Mouse (Mus musculus): Measurements from ENCODE around the gene Tspan18. TPM values are rescaled to one million over a fixed set of nuclear protein-coding genes. Genes with fewer than 3 reads are reported as not detected.

The Tspan18 gene
- polyA plus RNA-seq, 1 experiment from 2014 or later = 17.0 TPM

DNA sequence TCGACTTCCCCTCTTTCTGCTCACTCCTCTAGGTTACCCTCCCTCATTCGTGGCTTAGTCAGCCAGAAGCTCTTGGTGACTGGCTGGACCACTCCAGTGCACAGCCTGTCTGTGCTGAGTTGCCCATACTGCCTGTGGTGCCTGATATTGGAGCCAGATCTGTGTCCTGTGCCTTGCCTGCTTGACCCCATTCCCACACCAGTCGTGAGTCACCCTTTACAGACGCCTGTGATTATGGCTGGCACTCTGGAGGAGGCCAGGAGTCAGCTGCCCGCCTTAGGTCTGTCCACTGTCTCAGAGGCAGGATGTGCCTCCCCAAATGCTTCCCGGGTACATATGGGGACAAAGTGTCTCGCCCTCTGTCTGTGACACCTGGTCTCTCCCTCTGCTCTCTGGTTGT, 17.0 kb upstream of the Tspan18 start:
- Histone ChIP-seq H3K9me3 (ENCODE audit: control insufficient read depth, low read length) (no peaks in the 10 kb centered on the region), H3K4me3 (replicated peaks; ENCODE audit: low read length) (no peak overlapping the region), H3K27me3 (replicated peaks; ENCODE audit: control insufficient read depth, insufficient read depth, low read length) (no peaks in the 10 kb centered on the region), H3K27ac (ENCODE audit: low read length) (no peak overlapping the region), H3K4me1 (replicated peaks; ENCODE audit: control insufficient read depth, insufficient read depth, low read length) (peaks cover 9% of the 10 kb centered on the region), H3K36me3 (ENCODE audit: control insufficient read depth, insufficient read depth) (no peaks in the 10 kb centered on the region), H3K4me2 (ENCODE audit: low read length) (no peak overlapping the region), H3K9ac (replicated peaks; ENCODE audit: low read depth, low read length) (no peak overlapping the region)
- WGBS = 66% methylated on average over 7 of the region's 7 CpGs
- ATAC-seq = no peak

DNA sequence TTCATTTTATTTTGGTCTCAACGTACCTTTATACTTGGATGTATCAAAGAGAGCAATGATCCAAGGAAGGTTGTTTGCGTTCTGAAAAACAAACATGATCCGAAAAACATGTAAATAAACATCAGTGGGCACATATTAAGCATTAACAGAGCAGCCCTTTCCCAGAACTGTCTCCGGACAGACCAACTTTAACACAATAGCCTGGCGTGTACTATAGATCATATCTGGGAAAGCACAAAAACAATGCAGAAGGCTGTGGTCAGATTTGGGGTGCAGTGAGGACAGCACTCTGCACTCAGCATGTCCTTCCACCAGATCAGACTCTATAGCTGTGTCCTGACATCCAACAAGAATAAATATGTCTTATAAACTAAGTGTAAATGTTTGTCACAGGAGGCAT, 12.7 kb upstream of the Tspan18 start:
- H3K4me1 ChIP-seq (replicated peaks; ENCODE audit: control insufficient read depth, insufficient read depth, low read length) = no peaks in the 10 kb centered on the region
- H3K9me3 ChIP-seq (ENCODE audit: control insufficient read depth, low read length) = no peaks in the 10 kb centered on the region
- H3K4me3 ChIP-seq (replicated peaks; ENCODE audit: low read length) = no peak overlapping the region
- no peak overlapping the region for H3K27ac ChIP-seq (ENCODE audit: low read length)
- no peak overlapping the region for H3K4me2 ChIP-seq (ENCODE audit: low read length)
- ATAC-seq = no peak
- no peaks in the 10 kb centered on the region for H3K27me3 ChIP-seq (replicated peaks; ENCODE audit: control insufficient read depth, insufficient read depth, low read length)
- H3K36me3 ChIP-seq (ENCODE audit: control insufficient read depth, insufficient read depth) = no peaks in the 10 kb centered on the region
- 88% methylated on average over 5 of the region's 5 CpGs for WGBS
- no peak overlapping the region for H3K9ac ChIP-seq (replicated peaks; ENCODE audit: low read depth, low read length)

DNA sequence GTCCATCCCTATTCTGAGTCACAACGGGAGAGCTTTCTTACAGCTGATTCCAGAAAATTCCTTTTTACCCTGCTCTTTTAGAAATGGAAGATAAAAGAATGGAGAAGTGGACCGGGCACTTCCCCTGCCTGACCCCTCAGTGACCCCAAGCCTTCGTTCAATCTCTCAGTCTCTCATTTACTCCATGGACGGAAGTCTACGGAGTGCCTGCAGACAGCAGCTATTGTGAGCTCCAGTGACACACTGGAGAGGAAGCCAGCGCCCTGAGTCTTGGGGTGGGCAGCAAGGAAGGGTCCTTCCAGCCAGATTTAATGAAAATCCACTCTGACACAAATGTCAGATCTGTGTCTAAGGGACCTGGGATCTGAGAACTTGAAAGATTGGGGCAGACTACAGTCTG, 12.3 kb upstream of the Tspan18 start:
- no peak overlapping the region for H3K4me2 ChIP-seq (ENCODE audit: low read length)
- H3K27ac ChIP-seq (ENCODE audit: low read length) = no peak overlapping the region
- no peaks in the 10 kb centered on the region for H3K36me3 ChIP-seq (ENCODE audit: control insufficient read depth, insufficient read depth)
- 21% methylated on average over 6 of the region's 6 CpGs for WGBS
- no peaks in the 10 kb centered on the region for H3K4me1 ChIP-seq (replicated peaks; ENCODE audit: control insufficient read depth, insufficient read depth, low read length)
- H3K4me3 ChIP-seq (replicated peaks; ENCODE audit: low read length) = no peak overlapping the region
- ATAC-seq = no peak
- H3K27me3 ChIP-seq (replicated peaks; ENCODE audit: control insufficient read depth, insufficient read depth, low read length) = no peaks in the 10 kb centered on the region
- H3K9me3 ChIP-seq (ENCODE audit: control insufficient read depth, low read length) = no peaks in the 10 kb centered on the region
- no peak overlapping the region for H3K9ac ChIP-seq (replicated peaks; ENCODE audit: low read depth, low read length)

DNA sequence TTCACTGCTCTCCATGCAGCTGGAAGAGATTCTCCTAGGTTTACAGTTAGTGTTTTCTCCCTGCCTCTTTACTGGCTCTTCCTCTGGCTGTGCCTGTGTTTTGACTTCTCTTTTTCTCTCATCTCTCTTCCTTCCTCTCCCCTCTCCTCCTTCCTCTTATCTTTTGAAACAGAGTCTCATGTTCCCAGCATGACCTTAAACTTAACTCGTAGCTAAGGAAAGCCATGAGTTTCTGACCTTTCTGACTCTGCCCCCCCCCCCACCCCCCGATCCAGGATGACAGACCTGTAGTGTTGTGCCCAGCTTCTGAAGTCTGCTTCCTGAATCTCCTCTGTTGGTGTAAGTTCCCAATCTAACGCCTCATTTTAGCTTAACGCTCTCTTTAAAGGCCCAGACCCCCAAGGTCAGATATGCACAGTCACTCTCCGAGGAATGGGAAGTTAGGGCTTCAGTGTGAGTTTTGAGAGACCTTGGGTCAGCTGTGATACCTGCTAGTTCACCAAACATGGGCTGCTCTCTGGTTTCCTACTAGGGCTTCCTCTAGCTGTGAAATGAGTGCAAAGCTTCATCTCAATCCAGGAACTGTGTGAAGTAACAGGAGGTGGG, 11.5 kb upstream of the Tspan18 start:
- no peak overlapping the region for H3K9ac ChIP-seq (replicated peaks; ENCODE audit: low read depth, low read length)
- H3K36me3 ChIP-seq (ENCODE audit: control insufficient read depth, insufficient read depth) = no peaks in the 10 kb centered on the region
- no peaks in the 10 kb centered on the region for H3K9me3 ChIP-seq (ENCODE audit: control insufficient read depth, low read length)
- H3K4me1 ChIP-seq (replicated peaks; ENCODE audit: control insufficient read depth, insufficient read depth, low read length) = no peaks in the 10 kb centered on the region
- H3K4me3 ChIP-seq (replicated peaks; ENCODE audit: low read length) = no peak overlapping the region
- 79% methylated on average over 5 of the region's 5 CpGs for WGBS
- H3K27ac ChIP-seq (ENCODE audit: low read length) = no peak overlapping the region
- no peak for ATAC-seq
- H3K27me3 ChIP-seq (replicated peaks; ENCODE audit: control insufficient read depth, insufficient read depth, low read length) = no peaks in the 10 kb centered on the region
- no peak overlapping the region for H3K4me2 ChIP-seq (ENCODE audit: low read length)

DNA sequence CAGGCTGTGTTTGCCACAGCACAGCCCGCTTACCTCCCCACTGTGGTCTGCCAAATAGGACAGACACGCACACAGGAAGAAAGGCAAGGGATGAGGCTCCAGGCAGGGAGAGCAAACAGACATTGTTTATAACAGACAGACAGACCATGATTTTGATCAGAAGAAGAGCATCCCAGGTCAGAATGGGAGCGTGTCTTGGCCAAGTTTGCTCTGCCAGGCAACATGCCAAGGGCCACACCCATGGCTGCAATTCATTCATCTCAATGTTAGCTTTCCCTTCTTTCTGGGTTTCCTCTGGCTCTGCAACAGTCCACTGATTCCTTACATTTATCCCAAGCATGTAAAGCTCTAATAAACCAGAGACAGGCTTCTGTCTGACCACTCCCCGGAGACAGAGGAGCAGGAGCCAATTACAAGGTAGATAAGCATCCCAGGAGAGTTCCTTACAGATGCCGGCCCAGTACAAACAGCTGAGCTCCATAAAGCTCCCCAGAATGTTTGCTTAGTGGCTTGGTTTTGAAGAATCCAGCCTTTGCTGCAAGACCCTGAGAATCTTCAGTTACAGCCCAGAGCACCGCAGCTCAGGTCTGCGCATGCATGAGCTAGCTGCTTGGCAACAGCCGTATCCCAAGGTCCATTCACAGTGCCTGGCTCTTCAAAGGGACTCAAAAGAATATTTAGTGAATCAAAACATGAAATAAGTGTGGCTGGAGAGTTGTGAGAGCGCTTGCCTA, 5.2 kb upstream of the Tspan18 start:
- no peak overlapping the region for H3K27ac ChIP-seq (ENCODE audit: low read length)
- 57% methylated on average over 9 of the region's 9 CpGs for WGBS
- no peak for ATAC-seq

DNA sequence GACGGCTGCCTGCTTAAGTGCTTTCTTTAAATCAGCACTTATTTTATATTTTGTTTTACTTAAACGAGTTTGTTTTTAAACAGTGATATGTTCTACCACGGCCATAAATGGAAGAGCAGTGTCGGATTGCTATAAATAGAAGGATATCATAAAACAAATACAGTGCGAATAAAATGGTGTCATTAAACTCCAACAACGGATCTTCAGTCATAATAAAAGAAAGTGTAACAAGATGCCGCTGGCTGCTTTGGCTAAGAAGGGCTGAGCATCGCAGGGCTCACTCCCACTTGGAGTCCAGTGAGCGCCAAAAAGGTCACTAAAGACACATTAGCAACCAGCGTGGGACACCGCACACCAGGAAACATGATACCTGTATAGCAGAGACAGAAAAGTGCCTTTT, 1.7 kb upstream of the Tspan18 start:
- Histone ChIP-seq H3K27ac (ENCODE audit: low read length) (no peak overlapping the region), H3K4me1 (replicated peaks; ENCODE audit: control insufficient read depth, insufficient read depth, low read length) (peaks cover 16% of the 10 kb centered on the region), H3K9ac (replicated peaks; ENCODE audit: low read depth, low read length) (no peak overlapping the region), H3K27me3 (replicated peaks; ENCODE audit: control insufficient read depth, insufficient read depth, low read length) (no peaks in the 10 kb centered on the region), H3K36me3 (ENCODE audit: control insufficient read depth, insufficient read depth) (no peaks in the 10 kb centered on the region), H3K4me3 (replicated peaks; ENCODE audit: low read length) (no peak overlapping the region), H3K9me3 (ENCODE audit: control insufficient read depth, low read length) (no peaks in the 10 kb centered on the region; the same call in 1 of the 2 replicates), H3K4me2 (ENCODE audit: low read length) (no peak overlapping the region)
- 81% methylated on average over 11 of the region's 11 CpGs for WGBS
- no peak for ATAC-seq

More for the DNA sequence above, 5.2 kb upstream of the Tspan18 start:
- Histone ChIP-seq H3K9me3 (ENCODE audit: control insufficient read depth, low read length) (no peaks in the 10 kb centered on the region; the same call in 1 of the 2 replicates), H3K27me3 (replicated peaks; ENCODE audit: control insufficient read depth, insufficient read depth, low read length) (no peaks in the 10 kb centered on the region), H3K4me3 (replicated peaks; ENCODE audit: low read length) (no peak overlapping the region), H3K4me1 (replicated peaks; ENCODE audit: control insufficient read depth, insufficient read depth, low read length) (peaks cover 7% of the 10 kb centered on the region; the same call in 1 of the 2 replicates), H3K4me2 (ENCODE audit: low read length) (no peak overlapping the region), H3K36me3 (ENCODE audit: control insufficient read depth, insufficient read depth) (no peaks in the 10 kb centered on the region), H3K9ac (replicated peaks; ENCODE audit: low read depth, low read length) (no peak overlapping the region)

DNA sequence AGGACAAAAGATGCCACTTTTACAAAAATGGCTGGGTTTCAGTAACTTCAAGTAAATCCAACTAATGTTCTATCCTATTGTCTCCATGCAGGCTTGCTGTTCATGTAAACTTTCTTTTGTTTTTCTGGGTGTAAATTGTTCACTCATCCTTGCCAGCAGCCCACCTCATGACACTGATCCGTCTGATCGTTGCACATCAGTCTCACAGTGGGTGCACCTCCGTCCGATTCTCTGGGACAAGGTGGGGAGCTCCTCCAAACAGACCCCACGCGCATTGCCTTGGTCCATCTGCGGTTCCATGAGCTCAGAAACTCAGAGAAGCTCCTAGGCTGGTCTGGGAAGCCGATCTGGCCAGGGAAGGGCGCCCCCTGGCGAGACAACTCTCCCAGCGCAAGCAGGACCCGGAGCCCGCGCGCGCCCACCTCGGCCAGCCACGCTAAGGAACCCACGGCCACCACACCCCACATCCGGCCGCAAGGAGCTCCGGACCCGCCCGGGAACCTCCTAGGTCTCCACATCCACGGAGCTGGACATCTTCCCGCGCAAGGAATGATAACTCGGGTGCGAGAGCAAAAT, 976 bp downstream of the Tspan18 start:
- Histone ChIP-seq H3K4me1 (replicated peaks; ENCODE audit: control insufficient read depth, insufficient read depth, low read length) (peaks cover 25% of the 10 kb centered on the region), H3K4me3 (replicated peaks; ENCODE audit: low read length) (peak overlapping the region; percentile 70), H3K9me3 (ENCODE audit: control insufficient read depth, low read length) (no peaks in the 10 kb centered on the region; the same call in 1 of the 2 replicates), H3K27ac (ENCODE audit: low read length) (peak overlapping the region; percentile 8; the same call in 1 of the 2 replicates), H3K4me2 (ENCODE audit: low read length) (peak overlapping the region; percentile 99), H3K9ac (replicated peaks; ENCODE audit: low read depth, low read length) (peak overlapping the region; percentile 76), H3K36me3 (ENCODE audit: control insufficient read depth, insufficient read depth) (no peaks in the 10 kb centered on the region), H3K27me3 (replicated peaks; ENCODE audit: control insufficient read depth, insufficient read depth, low read length) (no peaks in the 10 kb centered on the region)
- ATAC-seq = peak; percentile 74
- WGBS = under 1% methylated on average over 29 of the region's 29 CpGs

DNA sequence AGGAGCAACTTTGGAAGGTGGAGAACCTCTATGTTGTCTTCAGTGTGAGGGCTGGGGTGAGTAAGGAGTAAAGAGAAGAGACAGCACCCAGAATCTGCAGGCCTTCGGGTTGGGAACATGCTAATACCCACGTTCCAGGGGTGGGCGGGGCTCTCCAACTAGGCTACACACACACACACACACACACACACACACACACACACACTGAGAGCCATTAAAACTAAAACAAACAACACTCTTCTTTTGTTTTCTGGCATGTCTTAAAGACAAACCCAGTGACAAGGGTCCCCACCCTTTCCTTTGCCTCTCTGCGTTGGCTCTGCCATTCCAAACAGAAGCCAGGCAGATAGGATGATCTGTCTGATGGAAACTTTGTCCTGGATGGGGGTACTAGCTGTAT, 2.0 kb downstream of the Tspan18 start:
- H3K27ac ChIP-seq (ENCODE audit: low read length) = no peak overlapping the region
- H3K4me3 ChIP-seq (replicated peaks; ENCODE audit: low read length) = no peak overlapping the region
- ATAC-seq = no peak
- H3K27me3 ChIP-seq (replicated peaks; ENCODE audit: control insufficient read depth, insufficient read depth, low read length) = no peaks in the 10 kb centered on the region
- H3K4me2 ChIP-seq (ENCODE audit: low read length) = peak overlapping the region; percentile 99
- no peaks in the 10 kb centered on the region; the same call in 1 of the 2 replicates for H3K9me3 ChIP-seq (ENCODE audit: control insufficient read depth, low read length)
- peaks cover 35% of the 10 kb centered on the region for H3K4me1 ChIP-seq (replicated peaks; ENCODE audit: control insufficient read depth, insufficient read depth, low read length)
- no peak overlapping the region for H3K9ac ChIP-seq (replicated peaks; ENCODE audit: low read depth, low read length)
- H3K36me3 ChIP-seq (ENCODE audit: control insufficient read depth, insufficient read depth) = no peaks in the 10 kb centered on the region
- WGBS = 59% methylated on average over 4 of the region's 4 CpGs

DNA sequence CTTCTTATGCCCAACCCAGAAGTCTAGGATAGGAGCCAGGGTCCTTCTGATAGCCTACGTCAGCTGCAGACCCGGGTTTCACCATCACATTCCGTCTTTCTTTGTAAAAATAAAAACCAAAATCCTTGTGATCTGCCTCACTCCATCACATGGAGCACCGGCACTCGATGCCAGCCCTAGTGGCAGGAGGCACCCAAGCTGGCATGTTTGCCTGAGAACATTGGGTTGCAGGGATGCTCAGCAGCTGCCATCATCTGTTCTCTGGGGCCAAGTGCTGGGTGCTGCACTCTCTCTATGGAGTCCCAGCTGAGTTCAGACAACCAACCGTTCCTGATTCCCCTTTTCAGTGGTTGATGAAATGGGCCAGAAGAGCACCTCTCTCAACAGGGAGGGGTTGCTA, 3.2 kb downstream of the Tspan18 start:
- Histone ChIP-seq H3K27me3 (replicated peaks; ENCODE audit: control insufficient read depth, insufficient read depth, low read length) (no peaks in the 10 kb centered on the region), H3K4me1 (replicated peaks; ENCODE audit: control insufficient read depth, insufficient read depth, low read length) (peaks cover 39% of the 10 kb centered on the region), H3K27ac (ENCODE audit: low read length) (no peak overlapping the region), H3K4me2 (ENCODE audit: low read length) (no peak overlapping the region), H3K4me3 (replicated peaks; ENCODE audit: low read length) (no peak overlapping the region), H3K9me3 (ENCODE audit: control insufficient read depth, low read length) (no peaks in the 10 kb centered on the region), H3K9ac (replicated peaks; ENCODE audit: low read depth, low read length) (no peak overlapping the region; the same call in 1 of the 2 replicates), H3K36me3 (ENCODE audit: control insufficient read depth, insufficient read depth) (no peaks in the 10 kb centered on the region)
- WGBS = 62% methylated on average over 6 of the region's 6 CpGs
- ATAC-seq = no peak
